Mouse (Mus musculus) cerebellum, adult 8-10 months (tissue): ENCODE results near the gene Rrh.
"Not testable (repeated sequence)": the region's sequence is repeated elsewhere in the genome, so short reads cannot be mapped to it uniquely, and the experiment has no call there.

Source experiments
- DNase-seq: peaks from one replicate; pipeline ENCODE4 v3.0.0; 2022

Rrh gene

DNA sequence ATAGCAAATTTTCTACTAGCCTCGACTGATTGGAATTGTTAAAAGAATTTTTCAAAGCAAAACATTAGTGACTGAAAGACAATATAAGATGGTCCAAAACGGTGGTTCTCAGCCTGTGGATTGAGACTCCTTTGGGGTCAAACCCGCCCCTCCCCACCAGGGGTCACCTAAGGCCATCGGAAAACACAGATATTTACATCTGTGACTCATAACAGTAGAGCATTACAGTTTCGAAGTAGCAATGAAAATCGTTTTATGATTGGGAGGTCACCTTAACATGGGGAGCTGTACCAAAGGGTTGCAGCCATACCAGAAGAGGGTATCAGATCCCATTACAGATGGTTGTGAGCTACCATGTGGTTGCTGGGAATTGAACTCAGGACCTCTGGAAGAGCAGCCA, 51.2 kb downstream of the Rrh start:
- no peak for DNase-seq

DNA sequence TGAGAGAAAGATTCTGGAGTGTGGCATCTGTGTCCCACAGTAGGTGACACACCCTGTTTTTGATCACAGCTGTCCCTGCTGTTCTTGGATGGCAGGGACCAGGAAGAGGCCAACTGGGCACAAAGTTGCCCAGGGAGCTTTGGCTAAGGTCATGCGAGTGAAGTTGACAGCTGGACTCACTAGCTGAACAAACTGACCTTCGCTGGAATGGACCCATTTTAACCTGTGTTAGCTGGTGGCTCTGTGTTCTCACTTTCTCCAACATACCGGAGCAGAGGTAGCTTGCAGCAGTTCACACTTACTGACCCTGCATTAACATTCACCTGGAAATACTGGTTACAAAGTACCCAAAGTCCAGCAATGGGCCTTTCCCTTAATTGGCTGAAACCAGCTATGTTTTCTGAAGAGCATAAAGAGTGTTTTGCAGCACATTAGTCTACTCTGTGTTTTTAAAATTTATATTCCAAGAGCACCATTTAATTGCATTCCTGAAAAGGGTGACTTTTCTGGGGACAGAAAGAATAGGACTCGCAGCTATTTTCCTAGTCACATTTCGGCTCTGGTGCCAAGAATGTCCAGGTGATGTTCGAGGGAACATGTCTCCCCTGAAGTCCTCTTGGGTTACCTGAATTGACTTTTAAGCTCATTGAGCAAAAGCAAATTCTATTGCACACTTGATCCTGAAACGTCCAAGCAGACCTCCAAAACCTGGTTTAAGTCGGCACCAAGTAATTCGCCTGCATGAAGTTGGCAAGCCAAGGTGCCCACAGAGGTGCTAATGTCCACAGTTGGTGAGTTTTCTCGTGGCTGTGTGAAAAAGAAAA, 55.2 kb downstream of the Rrh start:
- no peak for DNase-seq

DNA sequence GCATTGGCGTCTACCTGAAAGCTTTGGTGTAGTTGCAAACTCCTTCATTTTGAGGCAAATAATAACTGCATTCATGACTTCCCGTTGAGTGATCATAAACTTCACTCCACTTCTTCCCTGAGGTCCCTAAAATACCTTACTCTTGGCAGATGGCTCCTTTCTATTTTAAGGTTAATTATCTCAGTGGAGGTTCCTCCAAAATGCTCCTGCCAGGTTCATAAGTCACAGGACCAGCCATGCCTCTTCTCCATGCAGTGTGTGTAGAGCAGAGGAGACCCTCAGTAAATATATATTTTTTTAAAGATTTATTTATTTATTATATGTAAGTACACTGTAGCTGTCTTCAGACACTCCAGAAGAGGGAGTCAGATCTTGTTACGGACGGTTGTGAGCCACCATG, 56.3 kb downstream of the Rrh start:
- DNase-seq = no peak

DNA sequence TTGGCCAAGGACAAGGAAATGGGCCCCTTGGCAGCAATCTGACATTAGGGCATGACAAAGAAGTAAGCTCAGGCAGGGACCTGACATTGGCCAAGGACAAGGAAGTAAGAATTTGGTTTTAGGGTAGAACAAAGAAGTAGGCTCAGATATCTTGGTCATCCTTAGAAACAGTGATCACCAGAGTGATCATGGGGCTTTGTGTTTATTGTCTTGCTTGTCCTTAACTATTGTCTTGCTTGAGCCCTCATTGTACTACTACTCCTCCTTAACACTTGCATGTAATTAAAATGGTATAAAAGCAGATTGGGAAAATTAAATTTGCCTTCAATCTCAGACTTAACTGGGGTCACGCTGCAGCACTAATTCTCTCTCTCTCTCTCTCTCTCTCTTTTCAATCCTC, 64.8 kb downstream of the Rrh start:
- DNase-seq = not testable (repeated sequence)

DNA sequence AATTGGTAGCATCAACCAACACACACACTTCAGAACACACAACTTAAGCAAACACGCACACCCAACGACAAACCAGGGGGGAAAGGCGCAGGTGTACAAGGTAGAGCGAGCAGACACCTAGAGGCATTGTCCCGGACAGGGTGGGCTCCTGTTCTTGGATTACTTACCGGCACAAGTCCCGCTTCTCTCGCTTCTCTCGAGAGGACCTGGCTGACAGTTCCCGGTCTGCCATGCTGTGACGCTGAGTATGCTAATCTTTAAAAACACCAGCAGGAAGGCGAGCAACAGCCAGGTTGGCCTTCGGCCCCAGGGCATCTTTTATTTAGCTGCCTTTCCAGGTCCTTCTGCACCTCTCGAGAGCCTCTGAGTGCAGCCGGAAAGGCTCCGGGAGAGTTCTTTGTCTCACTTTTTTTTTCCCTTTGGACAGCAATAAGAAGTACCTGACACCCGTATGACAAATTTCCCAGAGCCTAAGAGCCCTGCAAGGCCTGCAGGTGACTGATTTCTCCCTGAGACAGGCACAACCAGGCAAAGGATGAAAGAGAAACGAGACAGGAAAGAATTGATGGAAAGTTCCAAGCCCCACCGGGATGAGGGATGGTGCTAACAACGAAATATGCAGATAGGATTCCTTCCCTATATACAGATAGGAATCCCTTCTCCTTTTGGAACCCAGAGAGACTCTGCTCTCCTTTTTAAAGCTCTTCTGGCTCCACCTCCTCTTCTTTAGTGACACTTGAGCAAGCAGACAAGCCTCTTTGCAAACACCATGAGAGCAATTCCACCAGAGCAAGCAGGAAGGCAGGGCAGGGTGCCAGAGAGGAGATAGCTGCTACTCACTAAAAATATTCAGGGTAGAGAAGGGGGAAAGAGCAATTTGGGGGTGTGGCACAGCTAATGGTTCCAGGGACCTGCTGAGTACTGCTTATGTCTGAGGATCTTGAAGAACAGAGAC, 67.5 kb downstream of the Rrh start, which contains the start of gene Egf:
Gene Egf (minus strand): TSS at position 667 of the 955 bp plus-strand sequence.
- DNase-seq = no peak
